Mouse (Mus musculus): ENCODE measurements around the gene Adamts2.

Gene Adamts2

GRCm38 (mm10) chr11:50601641-50602355, at the start of gene Adamts2:
Gene Adamts2 (plus strand): TSS chr11:50602084.
- DNase-seq (ENCODE audit: low read depth, low spot score) = no peak

- no peak for DNase-seq (ENCODE audit: low read depth, low spot score)
These were observed 44.8 kb upstream of the Adamts2 start for GRCm38 (mm10) chr11:50557064-50557463.

- peak; percentile 9 for DNase-seq (ENCODE audit: low read depth, low spot score)
These were observed 42.8 kb upstream of the Adamts2 start for GRCm38 (mm10) chr11:50559108-50559507.

- DNase-seq (ENCODE audit: low read depth, low spot score) = no peak
These were observed 36.2 kb upstream of the Adamts2 start for GRCm38 (mm10) chr11:50565466-50566211.

GRCm38 (mm10) chr11:50571448-50571847, 30.4 kb upstream of the Adamts2 start:
- DNase-seq (ENCODE audit: low read depth, low spot score) = no peak

- no peak for DNase-seq (ENCODE audit: low read depth, low spot score)
These were observed 25.4 kb upstream of the Adamts2 start for GRCm38 (mm10) chr11:50576521-50576920.

GRCm38 (mm10) chr11:50587026-50587425, 14.9 kb upstream of the Adamts2 start:
- peak; percentile 13 for DNase-seq (ENCODE audit: low read depth, low spot score)

GRCm38 (mm10) chr11:50587787-50588186, 14.1 kb upstream of the Adamts2 start:
- DNase-seq (ENCODE audit: low read depth, low spot score) = no peak

GRCm38 (mm10) chr11:50589060-50589459, 12.8 kb upstream of the Adamts2 start:
- DNase-seq (ENCODE audit: low read depth, low spot score) = no peak

- DNase-seq (ENCODE audit: low read depth, low spot score) = no peak
These were observed 10.8 kb upstream of the Adamts2 start for GRCm38 (mm10) chr11:50591053-50591452.

GRCm38 (mm10) chr11:50592892-50593553, 8.9 kb upstream of the Adamts2 start:
- DNase-seq (ENCODE audit: low read depth, low spot score) = no peak

GRCm38 (mm10) chr11:50596571-50596970, 5.3 kb upstream of the Adamts2 start:
- no peak for DNase-seq (ENCODE audit: low read depth, low spot score)

GRCm38 (mm10) chr11:50599156-50599555, 2.7 kb upstream of the Adamts2 start:
- no peak for DNase-seq (ENCODE audit: low read depth, low spot score)

- no peak for DNase-seq (ENCODE audit: low read depth, low spot score)
These were observed 635 bp downstream of the Adamts2 start for GRCm38 (mm10) chr11:50602356-50603081.

- DNase-seq (ENCODE audit: low read depth, low spot score) = no peak
These were observed 1.4 kb downstream of the Adamts2 start for GRCm38 (mm10) chr11:50603082-50603910.

GRCm38 (mm10) chr11:50604371-50604770, 2.5 kb downstream of the Adamts2 start:
- no peak for DNase-seq (ENCODE audit: low read depth, low spot score)

- DNase-seq (ENCODE audit: low read depth, low spot score) = no peak
These were observed 9.3 kb downstream of the Adamts2 start for GRCm38 (mm10) chr11:50611181-50611580.

- no peak for DNase-seq (ENCODE audit: low read depth, low spot score)
These were observed 15.2 kb downstream of the Adamts2 start for GRCm38 (mm10) chr11:50617015-50617543.

GRCm38 (mm10) chr11:50620926-50621325, 19.0 kb downstream of the Adamts2 start:
- DNase-seq (ENCODE audit: low read depth, low spot score) = no peak

- no peak for DNase-seq (ENCODE audit: low read depth, low spot score)
These were observed 19.5 kb downstream of the Adamts2 start for GRCm38 (mm10) chr11:50621364-50621763.

All from retina, adult 2 months (tissue).